Mouse (Mus musculus) E14TG2a.4 (cell line): Measurements from ENCODE around the gene Prpf19.

Experiments used
- H3K27me3 ChIP-seq: 2 replicates; pipeline ENCODE4 v1.6.1; 2014; ENCODE audit warnings: low read length, control low read depth; ENCODE audit not compliant: insufficient read depth
- H3K36me3 ChIP-seq: 2 replicates; pipeline ENCODE4 v1.6.1; 2014; ENCODE audit warnings: low read length, control low read depth; ENCODE audit not compliant: insufficient read depth
- H3K4me1 ChIP-seq: replicated peaks from 2 replicates; pipeline ENCODE4 v1.6.1; 2014; ENCODE audit warnings: low read depth, low read length, control low read depth
- H3K4me3 ChIP-seq: replicated peaks from 2 replicates; pipeline ENCODE4 v1.5.1; 2014; ENCODE audit warnings: mild to moderate bottlenecking, low read length
- H3K9me3 ChIP-seq: 2 replicates; pipeline ENCODE4 v1.6.1; 2014; ENCODE audit warnings: low read length, control low read depth
- CTCF ChIP-seq: conservative IDR thresholded peaks from 2 replicates; pipeline ENCODE4 v1.5.1; 2014; ENCODE audit warnings: low read length
- NANOG ChIP-seq: IDR thresholded peaks from 2 replicates; pipeline ENCODE4 v1.6.1; 2014; ENCODE audit warnings: borderline replicate concordance, low read length, mixed read lengths
- POU5F1 ChIP-seq: IDR thresholded peaks from 2 replicates; pipeline ENCODE4 v1.6.1; 2014; ENCODE audit warnings: low read length, borderline replicate concordance

The Prpf19 gene

GRCm38 (mm10) chr19:10867946-10868622 is 26.9 kb upstream of the Prpf19 start:
- peak overlapping the region; percentile 87 for H3K4me3 ChIP-seq
- H3K27me3 ChIP-seq, result peaks cover 34% of the 10 kb centered on the region
- H3K4me1 ChIP-seq, result peaks cover 29% of the 10 kb centered on the region
- TF ChIP-seq POU5F1 (no peak), CTCF (no peak), NANOG (no peak)
- no peaks in the 10 kb centered on the region for H3K9me3 ChIP-seq
- H3K36me3 ChIP-seq, result peaks cover 55% of the 10 kb centered on the region

GRCm38 (mm10) chr19:10868623-10869141 is 26.3 kb upstream of the Prpf19 start:
- peak overlapping the region; percentile 87 for H3K4me3 ChIP-seq
- no peaks in the 10 kb centered on the region for H3K9me3 ChIP-seq
- TF ChIP-seq POU5F1 (no peak), NANOG (no peak), CTCF (no peak)
- peaks cover 55% of the 10 kb centered on the region for H3K36me3 ChIP-seq
- H3K4me1 ChIP-seq, result peaks cover 29% of the 10 kb centered on the region
- peaks cover 34% of the 10 kb centered on the region for H3K27me3 ChIP-seq

GRCm38 (mm10) chr19:10869241-10869885 is 25.7 kb upstream of the Prpf19 start:
- no peak for TF ChIP-seq NANOG
- no peak for TF ChIP-seq CTCF
- TF ChIP-seq POU5F1, result no peak
- peak overlapping the region; percentile 87 for H3K4me3 ChIP-seq
- no peaks in the 10 kb centered on the region for H3K9me3 ChIP-seq

GRCm38 (mm10) chr19:10869886-10870527 is 25.0 kb upstream of the Prpf19 start, which contains the start of gene Tmem132a:
TSS of gene Tmem132a (minus strand) at chr19:10869940.
- peaks cover 29% of the 10 kb centered on the region for H3K4me1 ChIP-seq
- H3K4me3 ChIP-seq, result peak within 1 kb of the TSS; percentile 87
- no peaks in the 10 kb centered on the region for H3K9me3 ChIP-seq
- peaks cover 34% of the 10 kb centered on the region for H3K27me3 ChIP-seq
- no peak for TF ChIP-seq POU5F1
- TF ChIP-seq NANOG, result no peak
- TF ChIP-seq CTCF, result no peak
- peaks cover 49% of the 10 kb centered on the region for H3K36me3 ChIP-seq

More at GRCm38 (mm10) chr19:10869241-10869885, 25.7 kb upstream of the Prpf19 start:
- Histone ChIP-seq H3K36me3 (peaks cover 56% of the 10 kb centered on the region), H3K27me3 (peaks cover 34% of the 10 kb centered on the region), H3K4me1 (peaks cover 29% of the 10 kb centered on the region)

GRCm38 (mm10) chr19:10870676-10871075 is 24.4 kb upstream of the Prpf19 start:
- H3K27me3 ChIP-seq, result peaks cover 34% of the 10 kb centered on the region
- H3K4me1 ChIP-seq, result peaks cover 29% of the 10 kb centered on the region
- H3K9me3 ChIP-seq, result no peaks in the 10 kb centered on the region
- H3K36me3 ChIP-seq, result peaks cover 43% of the 10 kb centered on the region
- no peak overlapping the region for H3K4me3 ChIP-seq
- TF ChIP-seq CTCF, result no peak
- no peak for TF ChIP-seq NANOG
- no peak for TF ChIP-seq POU5F1

- no peaks in the 10 kb centered on the region for H3K9me3 ChIP-seq
- TF ChIP-seq NANOG (no peak), POU5F1 (no peak), CTCF (no peak)
- peaks cover 29% of the 10 kb centered on the region for H3K4me1 ChIP-seq
- H3K36me3 ChIP-seq, result peaks cover 39% of the 10 kb centered on the region
- peaks cover 31% of the 10 kb centered on the region for H3K27me3 ChIP-seq
- no peak overlapping the region for H3K4me3 ChIP-seq
Observed at GRCm38 (mm10) chr19:10871328-10871961, 23.6 kb upstream of the Prpf19 start.

GRCm38 (mm10) chr19:10878201-10878837 is 16.7 kb upstream of the Prpf19 start:
- H3K4me1 ChIP-seq, result peaks cover 43% of the 10 kb centered on the region
- no peaks in the 10 kb centered on the region for H3K27me3 ChIP-seq
- H3K9me3 ChIP-seq, result no peaks in the 10 kb centered on the region
- H3K36me3 ChIP-seq, result peaks cover 10% of the 10 kb centered on the region
- no peak for TF ChIP-seq CTCF
- no peak for TF ChIP-seq POU5F1
- no peak for TF ChIP-seq NANOG
- H3K4me3 ChIP-seq, result no peak overlapping the region
